Mouse (Mus musculus) limb, embryonic 11.5 days (tissue): ENCODE results near the gene Tmem50a. TPM values are rescaled to one million over a fixed set of nuclear protein-coding genes. Genes with fewer than 3 reads are reported as not detected.
A peak's percentile ranks its signal among the peaks of the same experiment; 100 is the strongest.

Source experiments
- ATAC-seq: fragments of 200-750 bp; cut with Nextera tagmentation; 2 replicates; pipeline ENCODE4 v1.8.0; 2017; ENCODE audit warnings: low read depth; ENCODE audit not compliant: insufficient number of reproducible peaks, low FRiP score, low TSS enrichment
- DNase-seq: peaks from one replicate; pipeline ENCODE4 v3.0.0-alpha.2; 2015; ENCODE audit warnings: low spot score
- H3K27ac ChIP-seq: fragments of 300-500 bp; sonication (generic); replicated peaks from 2 replicates; pipeline ENCODE4 v1.5.1; 2014; ENCODE audit warnings: low read depth, mild to moderate bottlenecking, low read length
- H3K27me3 ChIP-seq: fragments of 300-500 bp; sonication (generic); 2 replicates; pipeline ENCODE4 v1.6.1; 2014; ENCODE audit warnings: mild to moderate bottlenecking, low read length, mixed read lengths; ENCODE audit not compliant: control insufficient read depth, insufficient read depth
- H3K36me3 ChIP-seq: fragments of 300-500 bp; sonication (generic); 2 replicates; pipeline ENCODE4 v1.6.1; 2014; ENCODE audit warnings: mild to moderate bottlenecking, low read length, moderate library complexity, mixed read lengths; ENCODE audit not compliant: control insufficient read depth, insufficient read depth
- H3K4me1 ChIP-seq: fragments of 300-500 bp; sonication (generic); 2 replicates; pipeline ENCODE4 v1.6.1; 2014; ENCODE audit warnings: low read length, mixed read lengths; ENCODE audit not compliant: control insufficient read depth, insufficient read depth
- H3K4me2 ChIP-seq: fragments of 300-500 bp; sonication (generic); 2 replicates; pipeline ENCODE4 v1.6.1; 2014; ENCODE audit warnings: low read depth, mild to moderate bottlenecking, moderate library complexity; ENCODE audit not compliant: severe bottlenecking
- H3K4me3 ChIP-seq: fragments of 300-500 bp; sonication (generic); 2 replicates; pipeline ENCODE4 v1.5.1; 2014; ENCODE audit warnings: low read depth, low read length
- H3K9ac ChIP-seq: fragments of 300-500 bp; sonication (generic); 2 replicates; pipeline ENCODE4 v1.6.1; 2014; ENCODE audit warnings: mild to moderate bottlenecking, low read length
- H3K9me3 ChIP-seq: fragments of 300-500 bp; sonication (generic); 2 replicates; pipeline ENCODE4 v1.6.1; 2016; ENCODE audit warnings: low read length; ENCODE audit not compliant: control insufficient read depth
- WGBS: fragments of 180-500 bp; shearing (Covaris S2); extraction: QIAGEN DNeasy Blood & Tissue Kit; methylation state at CpG from one replicate; pipeline ENCODE4 v1.1.7; 2014; 5-methylcytosine and 5-hydroxymethylcytosine counted together
- polyA plus RNA-seq: library from polyadenylated mRNA; unstranded; fragments of >200 nt; fragmentation: Nextera tagmentation; extraction: Ambion mirVana; gene quantifications from 2 replicates; pipeline ENCODE4 v1.2.1, GENCODE M21; 2014

Tmem50a gene
- polyA plus RNA-seq, 1 experiment from 2014 or later, result 154 TPM

DNA sequence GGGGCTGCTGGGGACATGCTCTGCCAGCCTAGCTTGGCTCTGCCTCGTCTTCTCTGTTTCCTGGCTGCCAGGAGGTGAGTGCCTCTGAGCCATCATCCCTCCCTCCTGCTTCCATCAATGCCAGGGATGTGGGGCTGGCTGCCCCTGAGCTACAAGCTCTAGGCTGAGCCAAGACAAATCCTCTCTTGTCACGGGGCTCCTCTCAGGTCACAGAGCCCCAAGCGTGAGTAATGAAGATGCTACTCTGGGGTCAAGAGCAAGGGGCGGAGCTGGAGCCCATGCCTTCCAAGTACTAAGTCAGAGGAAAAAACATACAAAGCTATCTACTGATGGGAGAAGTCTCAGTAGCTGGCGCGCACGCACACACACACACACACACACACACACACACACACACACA lies 11.8 kb downstream of the Tmem50a start:
- Histone ChIP-seq H3K9me3 (no peaks in the 10 kb centered on the region), H3K4me2 (no peak overlapping the region), H3K27me3 (no peaks in the 10 kb centered on the region), H3K9ac (no peak overlapping the region), H3K27ac (no peak overlapping the region), H3K36me3 (peaks cover 44% of the 10 kb centered on the region), H3K4me3 (no peak overlapping the region), H3K4me1 (no peaks in the 10 kb centered on the region)
- no peak for ATAC-seq
- no peak for DNase-seq
- 91% methylated on average over 7 of the region's 7 CpGs for WGBS

DNA sequence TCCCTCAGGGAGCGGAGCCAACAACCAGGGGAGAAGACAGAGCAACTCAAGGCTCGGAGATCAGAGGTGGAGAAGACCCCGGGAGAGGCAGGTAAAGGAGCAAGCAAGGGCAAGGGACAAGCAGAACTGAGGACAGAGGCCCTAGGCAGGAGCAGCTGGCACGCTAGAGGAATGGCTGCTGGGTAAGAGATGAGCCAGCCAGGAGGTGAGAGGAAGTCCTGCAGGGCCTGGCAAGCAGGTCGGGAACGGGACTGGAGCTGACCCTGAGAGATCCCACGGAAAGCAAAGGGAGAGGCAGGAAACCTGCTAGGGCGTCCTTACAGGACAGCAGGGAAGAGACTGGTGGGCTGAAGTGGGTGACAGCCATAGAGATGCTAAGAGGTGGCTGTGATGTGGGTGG lies 13.7 kb downstream of the Tmem50a start:
- 88% methylated on average over 8 of the region's 8 CpGs for whole genome bisulfite sequencing
- DNase-seq (no peak), ATAC-seq (no peak)
- Histone ChIP-seq H3K4me2 (no peak overlapping the region), H3K9me3 (no peaks in the 10 kb centered on the region), H3K27ac (no peak overlapping the region), H3K36me3 (peaks cover 50% of the 10 kb centered on the region), H3K9ac (no peak overlapping the region), H3K27me3 (no peaks in the 10 kb centered on the region), H3K4me3 (no peak overlapping the region), H3K4me1 (no peaks in the 10 kb centered on the region)

DNA sequence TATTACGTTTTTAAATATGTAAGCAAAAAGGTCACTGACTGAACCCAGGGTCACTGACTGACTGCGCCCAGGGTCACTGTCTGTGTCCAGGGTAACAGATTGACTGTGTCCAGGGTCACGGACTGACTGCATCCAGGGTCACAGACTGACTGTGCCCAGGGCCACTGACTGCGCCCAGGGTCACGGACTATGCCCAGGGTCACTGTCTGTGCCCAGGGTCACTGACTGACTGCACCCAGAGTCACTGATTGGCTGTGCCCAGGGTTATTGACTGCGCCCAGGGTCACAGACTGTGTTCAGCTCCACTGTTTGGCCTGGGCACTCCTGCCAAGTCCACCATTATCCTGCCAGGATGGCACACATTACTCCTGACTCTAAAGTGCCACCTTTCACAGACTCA lies 17.6 kb downstream of the Tmem50a start:
- no peaks in the 10 kb centered on the region for H3K27me3 ChIP-seq
- H3K4me1 ChIP-seq, result no peaks in the 10 kb centered on the region
- peaks cover 28% of the 10 kb centered on the region for H3K36me3 ChIP-seq
- no peak for ATAC-seq
- no peak overlapping the region for H3K4me3 ChIP-seq
- no peaks in the 10 kb centered on the region for H3K9me3 ChIP-seq
- H3K9ac ChIP-seq, result no peak overlapping the region
- 93% methylated on average over 6 of the region's 6 CpGs for WGBS
- DNase-seq, result no peak
- no peak overlapping the region for H3K27ac ChIP-seq
- H3K4me2 ChIP-seq, result no peak overlapping the region

DNA sequence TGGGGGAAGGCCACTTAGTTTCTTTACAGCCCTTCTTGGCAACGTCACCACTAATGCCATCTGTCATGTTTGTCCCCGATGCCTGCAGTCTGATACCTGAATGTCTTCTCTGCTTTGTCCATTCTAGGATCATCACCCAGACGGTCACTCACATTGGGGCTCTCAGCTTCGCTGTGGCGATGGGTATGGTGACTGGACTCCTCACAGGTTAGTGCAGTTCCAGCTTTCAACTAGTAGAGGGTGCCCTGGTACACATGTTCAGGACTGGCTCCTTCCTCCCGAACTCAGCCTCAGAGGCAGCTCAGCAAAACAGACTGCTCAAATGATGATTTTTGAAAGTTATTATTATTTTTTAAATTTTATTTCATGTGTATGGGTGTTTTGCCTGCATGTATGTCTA lies 22.7 kb downstream of the Tmem50a start:
- Histone ChIP-seq H3K36me3 (peaks cover 7% of the 10 kb centered on the region), H3K4me3 (no peak overlapping the region), H3K4me2 (no peak overlapping the region), H3K9me3 (no peaks in the 10 kb centered on the region), H3K9ac (no peak overlapping the region), H3K27me3 (no peaks in the 10 kb centered on the region), H3K4me1 (no peaks in the 10 kb centered on the region), H3K27ac (no peak overlapping the region)
- ATAC-seq (no peak), DNase-seq (no peak)
- 81% methylated on average over 6 of the region's 6 CpGs for WGBS

DNA sequence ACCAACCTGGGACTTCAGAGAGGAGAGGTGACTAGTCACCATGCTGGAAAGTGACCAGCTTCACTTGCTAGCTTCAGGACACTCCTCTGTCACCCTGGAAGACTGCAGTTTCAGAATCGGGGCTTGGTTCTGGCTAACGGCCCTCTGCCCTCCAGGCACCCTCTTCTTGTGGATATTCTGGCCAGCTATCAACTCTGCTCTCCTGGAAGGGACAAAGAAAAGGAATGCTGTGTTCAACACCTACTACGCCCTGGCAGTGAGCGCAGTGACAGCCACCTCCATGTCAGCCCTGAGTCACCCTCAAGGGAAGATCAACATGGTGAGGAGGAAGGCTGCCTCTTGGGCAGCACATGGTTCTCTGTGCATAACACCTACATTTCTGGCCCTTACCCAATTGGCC lies 30.5 kb downstream of the Tmem50a start:
- H3K9ac ChIP-seq, result no peak overlapping the region
- no peak overlapping the region for H3K4me2 ChIP-seq
- no peaks in the 10 kb centered on the region for H3K4me1 ChIP-seq
- no peak for ATAC-seq
- no peaks in the 10 kb centered on the region; the same call in 1 of the 2 replicates for H3K36me3 ChIP-seq
- 90% methylated on average over 4 of the region's 4 CpGs for WGBS
- DNase-seq, result no peak
- no peaks in the 10 kb centered on the region for H3K27me3 ChIP-seq
- H3K27ac ChIP-seq, result no peak overlapping the region
- H3K4me3 ChIP-seq, result no peak overlapping the region
- no peaks in the 10 kb centered on the region for H3K9me3 ChIP-seq

DNA sequence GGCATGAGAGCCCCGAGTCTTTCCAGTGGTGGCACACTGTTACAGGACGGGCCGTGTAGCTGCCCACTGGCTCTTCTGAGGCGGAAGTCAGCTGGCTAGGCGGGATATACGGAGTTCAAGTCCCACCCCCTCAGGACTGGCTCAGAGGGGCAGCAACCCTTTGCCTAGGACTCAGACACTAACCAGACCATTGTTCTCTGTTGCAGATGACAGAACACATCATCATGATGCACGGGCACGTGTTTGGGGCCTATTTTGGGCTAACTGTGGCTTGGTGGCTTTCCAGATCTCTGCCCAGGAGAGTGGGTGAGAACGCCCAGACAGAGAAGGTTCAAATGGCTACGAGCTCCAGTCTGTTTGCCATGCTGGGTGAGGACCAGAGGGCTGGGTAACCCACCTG lies 31.0 kb downstream of the Tmem50a start:
- Histone ChIP-seq H3K4me1 (no peaks in the 10 kb centered on the region), H3K4me3 (no peak overlapping the region), H3K4me2 (no peak overlapping the region), H3K36me3 (no peaks in the 10 kb centered on the region; the same call in 1 of the 2 replicates), H3K27ac (no peak overlapping the region), H3K9me3 (no peaks in the 10 kb centered on the region), H3K9ac (no peak overlapping the region), H3K27me3 (no peaks in the 10 kb centered on the region)
- WGBS, result 92% methylated on average over 10 of the region's 10 CpGs
- DNase-seq (no peak), ATAC-seq (no peak)

DNA sequence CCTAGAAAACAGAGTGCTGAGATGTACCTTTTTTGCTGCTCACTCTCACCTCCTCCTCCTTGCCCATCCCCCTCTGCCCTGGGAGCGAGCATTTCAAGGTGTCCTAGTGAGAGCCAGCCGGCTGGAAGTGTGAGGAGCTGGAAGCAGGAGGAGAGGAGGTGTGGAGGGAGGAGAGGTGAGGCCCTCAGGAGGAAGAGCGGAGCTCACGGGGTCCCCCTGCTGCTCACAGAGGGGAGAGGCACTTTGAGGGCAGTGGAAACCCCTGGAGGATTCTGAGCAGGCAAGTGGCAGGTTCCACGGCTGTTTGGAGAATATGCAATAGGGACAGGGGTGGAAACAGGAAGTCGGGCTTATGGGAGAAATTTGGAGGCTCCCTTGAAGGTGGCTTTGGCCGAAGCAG lies 31.6 kb downstream of the Tmem50a start:
- no peaks in the 10 kb centered on the region; the same call in 1 of the 2 replicates for H3K36me3 ChIP-seq
- H3K27me3 ChIP-seq, result no peaks in the 10 kb centered on the region
- no peak overlapping the region for H3K4me2 ChIP-seq
- no peaks in the 10 kb centered on the region for H3K9me3 ChIP-seq
- no peaks in the 10 kb centered on the region for H3K4me1 ChIP-seq
- 31% methylated on average over 7 of the region's 7 CpGs for WGBS
- ATAC-seq, result no peak
- no peak overlapping the region for H3K9ac ChIP-seq
- no peak overlapping the region for H3K27ac ChIP-seq
- no peak overlapping the region for H3K4me3 ChIP-seq
- DNase-seq, result peak; percentile 62

DNA sequence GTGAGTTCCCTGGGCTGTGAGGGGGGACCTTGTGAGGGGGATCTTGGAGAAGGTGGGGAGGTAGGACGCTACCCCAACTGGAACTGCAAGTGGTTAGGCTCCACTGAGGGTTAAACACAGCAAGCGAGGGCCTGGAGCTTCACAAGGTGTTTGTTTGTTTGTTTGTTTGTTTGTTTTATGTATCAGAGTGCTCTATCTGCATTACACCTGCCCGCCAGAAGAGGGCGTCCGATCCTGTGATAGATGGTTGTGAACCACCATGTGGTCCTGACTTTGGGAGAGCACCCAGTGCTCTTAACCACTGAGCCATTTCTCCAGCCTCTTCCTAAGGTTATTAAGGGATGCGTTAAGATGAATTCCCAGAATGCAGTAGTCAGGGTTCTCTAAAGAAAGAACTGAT lies 34.8 kb downstream of the Tmem50a start:
- Histone ChIP-seq H3K9me3 (no peaks in the 10 kb centered on the region), H3K4me3 (0 out of 2 replicates have a peak overlapping the region, but pooled peaks have one; percentile 19), H3K27ac (no peak overlapping the region), H3K9ac (no peak overlapping the region), H3K36me3 (no peaks in the 10 kb centered on the region; the same call in 1 of the 2 replicates), H3K27me3 (no peaks in the 10 kb centered on the region), H3K4me1 (no peaks in the 10 kb centered on the region), H3K4me2 (peak overlapping the region; percentile 52)
- DNase-seq (peak; percentile 33), ATAC-seq (no peak)
- WGBS, result 34% methylated on average over 6 of the region's 6 CpGs

DNA sequence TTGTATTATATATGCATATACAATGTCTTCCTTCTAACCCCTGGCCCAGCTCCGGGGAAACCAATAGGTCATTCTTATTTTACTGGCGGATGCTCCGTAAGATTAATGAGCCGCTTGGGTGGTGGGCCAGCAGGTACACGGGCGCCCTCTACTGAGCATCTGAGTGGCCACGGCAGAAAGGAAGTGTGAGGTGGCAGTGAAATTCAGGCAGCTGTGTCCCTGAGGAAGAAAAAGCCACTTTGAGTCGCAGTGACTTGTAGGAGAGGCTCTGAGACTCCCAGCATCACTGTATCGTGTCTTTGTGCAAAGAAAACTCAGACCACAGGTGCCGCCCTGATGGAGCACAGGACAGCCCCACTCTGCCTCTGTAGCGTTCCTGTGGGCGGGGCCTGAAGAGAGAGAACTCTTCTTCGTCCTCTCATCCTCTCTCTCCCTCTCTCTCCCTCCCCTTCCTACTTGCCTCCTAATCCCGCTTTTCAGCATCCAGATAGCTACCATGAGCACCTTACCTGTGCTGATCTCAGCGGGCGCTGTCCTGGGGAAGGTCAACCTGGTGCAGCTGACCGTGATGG lies 35.3 kb downstream of the Tmem50a start:
- 2% methylated on average over 17 of the region's 17 CpGs for WGBS
- Histone ChIP-seq H3K4me3 (peak overlapping the region; percentile 19), H3K9ac (no peak overlapping the region), H3K27ac (no peak overlapping the region), H3K9me3 (no peaks in the 10 kb centered on the region), H3K4me1 (no peaks in the 10 kb centered on the region), H3K36me3 (no peaks in the 10 kb centered on the region; the same call in 1 of the 2 replicates), H3K27me3 (no peaks in the 10 kb centered on the region), H3K4me2 (peak overlapping the region; percentile 52)
- DNase-seq (peak; percentile 83), ATAC-seq (no peak)
